Mouse (Mus musculus): ENCODE measurements at regions not wholly inside any gene's neighbourhood (a gene's known extent, or its start where the extent isn't known, plus 50 kb on each side); places are given as distances from the start of the nearest gene placed in this dataset.
"Not testable (repeated sequence)": the region's sequence is repeated elsewhere in the genome, so short reads cannot be mapped to it uniquely, and the experiment has no call there.

- Histone ChIP-seq H3K4me1 (replicated peaks) (no peaks in the 10 kb centered on the region; the same call in 1 of the 2 replicates), H3K9me3 (replicated peaks) (no peaks in the 10 kb centered on the region), H3K9ac (no peak overlapping the region), H3K4me3 (no peak overlapping the region), H3K4me2 (no peak overlapping the region), H3K27me3 (no peaks in the 10 kb centered on the region), H3K27ac (no peak overlapping the region), H3K36me3 (no peaks in the 10 kb centered on the region)
- 90% methylated on average over 5 of the region's 5 CpGs for WGBS
- no peak for ATAC-seq (replicated peaks; ENCODE audit: insufficient number of reproducible peaks, insufficient read depth, low FRiP score, low read depth)
These were observed 102.3 kb upstream of the Map3k1 start for GRCm38 (mm10) chr13:111911071-111911470.

GRCm38 (mm10) chr13:111911661-111912312 lies 103.0 kb upstream of the Map3k1 start:
- 63% methylated on average over 11 of the region's 11 CpGs for WGBS
- Histone ChIP-seq H3K4me1 (replicated peaks) (no peaks in the 10 kb centered on the region; the same call in 1 of the 2 replicates), H3K27ac (no peak overlapping the region), H3K36me3 (no peaks in the 10 kb centered on the region), H3K4me2 (no peak overlapping the region), H3K27me3 (no peaks in the 10 kb centered on the region), H3K4me3 (no peak overlapping the region), H3K9me3 (replicated peaks) (no peaks in the 10 kb centered on the region), H3K9ac (no peak overlapping the region)
- no peak for ATAC-seq (replicated peaks; ENCODE audit: insufficient number of reproducible peaks, insufficient read depth, low FRiP score, low read depth)

- Histone ChIP-seq H3K4me1 (replicated peaks) (no peaks in the 10 kb centered on the region; the same call in 1 of the 2 replicates), H3K27ac (no peak overlapping the region), H3K4me2 (no peak overlapping the region), H3K9me3 (replicated peaks) (no peaks in the 10 kb centered on the region), H3K27me3 (no peaks in the 10 kb centered on the region), H3K36me3 (no peaks in the 10 kb centered on the region), H3K4me3 (no peak overlapping the region), H3K9ac (no peak overlapping the region)
- ATAC-seq (replicated peaks; ENCODE audit: insufficient number of reproducible peaks, insufficient read depth, low FRiP score, low read depth), result no peak
- WGBS, result 65% methylated on average over 5 of the region's 5 CpGs
These were observed 105.6 kb upstream of the Map3k1 start for GRCm38 (mm10) chr13:111914348-111914913.

GRCm38 (mm10) chr13:111919417-111919816 lies 110.6 kb upstream of the Map3k1 start:
- H3K9ac ChIP-seq; H3K27me3 ChIP-seq; H3K36me3 ChIP-seq; H3K4me2 ChIP-seq; ATAC-seq (replicated peaks; ENCODE audit: insufficient number of reproducible peaks, insufficient read depth, low FRiP score, low read depth); H3K4me3 ChIP-seq; H3K9me3 ChIP-seq (replicated peaks); H3K27ac ChIP-seq; H3K4me1 ChIP-seq (replicated peaks): not testable (repeated sequence)
- WGBS, result 70% methylated on average over 11 of the region's 11 CpGs

DNA sequence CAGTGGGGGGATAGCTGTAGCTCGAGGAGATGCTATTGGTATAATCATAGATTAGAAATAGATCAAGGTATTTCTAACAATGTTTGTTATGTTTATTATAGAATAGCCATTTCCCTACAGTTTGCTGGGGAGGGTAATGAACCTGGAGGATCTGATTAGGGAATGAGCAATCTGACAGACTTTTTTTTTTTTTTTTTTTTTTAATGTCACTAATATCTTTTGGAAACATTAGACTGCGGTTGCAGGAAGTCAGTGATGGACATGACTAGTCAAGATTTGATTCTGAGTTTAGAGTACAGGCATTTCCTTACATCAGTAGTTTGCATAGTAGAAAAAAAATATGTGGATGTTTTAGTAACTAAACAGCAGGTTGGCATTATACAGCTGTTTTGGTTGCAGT lies 111.7 kb upstream of the Map3k1 start:
- 90% methylated on average over 2 of the region's 2 CpGs for WGBS
- ATAC-seq (replicated peaks; ENCODE audit: insufficient number of reproducible peaks, insufficient read depth, low FRiP score, low read depth), result no peak
- H3K27me3 ChIP-seq, result no peaks in the 10 kb centered on the region
- no peak overlapping the region for H3K4me2 ChIP-seq
- no peak overlapping the region for H3K9ac ChIP-seq
- no peak overlapping the region for H3K27ac ChIP-seq
- no peaks in the 10 kb centered on the region for H3K36me3 ChIP-seq
- H3K4me3 ChIP-seq, result no peak overlapping the region
- no peaks in the 10 kb centered on the region; the same call in 1 of the 2 replicates for H3K9me3 ChIP-seq (replicated peaks)
- no peaks in the 10 kb centered on the region for H3K4me1 ChIP-seq (replicated peaks)

- no peaks in the 10 kb centered on the region for H3K4me1 ChIP-seq (replicated peaks)
- ATAC-seq (replicated peaks; ENCODE audit: insufficient number of reproducible peaks, insufficient read depth, low FRiP score, low read depth), result no peak
These were observed 112.6 kb upstream of the Map3k1 start for GRCm38 (mm10) chr13:111921142-111922035.

DNA sequence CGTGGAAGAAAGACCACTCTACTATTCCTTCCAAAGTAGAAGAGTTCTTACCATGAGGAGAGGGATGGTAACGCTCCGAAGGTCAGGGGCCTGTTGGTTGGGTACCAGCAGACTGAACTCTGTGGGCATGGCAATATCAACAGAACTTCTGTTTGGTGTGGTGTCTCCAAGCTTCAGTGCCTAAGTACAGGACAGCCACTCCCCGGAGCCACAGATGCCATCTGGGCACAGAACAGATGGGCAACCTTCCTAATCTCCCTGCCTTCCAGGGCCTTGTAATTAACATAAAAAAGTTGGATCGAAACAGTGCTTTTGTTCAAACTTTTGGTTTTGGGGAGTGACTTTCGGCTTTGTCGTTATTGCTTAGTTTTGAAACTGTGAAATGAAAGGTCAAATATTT lies 116.6 kb upstream of the Map3k1 start:
- Histone ChIP-seq H3K27ac (no peak overlapping the region), H3K9ac (no peak overlapping the region), H3K4me1 (replicated peaks) (no peaks in the 10 kb centered on the region), H3K4me3 (no peak overlapping the region), H3K27me3 (no peaks in the 10 kb centered on the region), H3K9me3 (replicated peaks) (no peaks in the 10 kb centered on the region; the same call in 1 of the 2 replicates), H3K36me3 (no peaks in the 10 kb centered on the region), H3K4me2 (no peak overlapping the region)
- WGBS, result 93% methylated on average over 7 of the region's 7 CpGs
- ATAC-seq (replicated peaks; ENCODE audit: insufficient number of reproducible peaks, insufficient read depth, low FRiP score, low read depth), result no peak

More at GRCm38 (mm10) chr13:111921142-111922035, 112.6 kb upstream of the Map3k1 start:
- H3K9ac ChIP-seq, result no peak overlapping the region
- H3K9me3 ChIP-seq (replicated peaks), result no peaks in the 10 kb centered on the region; the same call in 1 of the 2 replicates
- H3K36me3 ChIP-seq, result no peaks in the 10 kb centered on the region
- 79% methylated on average over 5 of the region's 5 CpGs for WGBS
- H3K4me2 ChIP-seq, result no peak overlapping the region
- H3K27me3 ChIP-seq, result no peaks in the 10 kb centered on the region
- no peak overlapping the region for H3K4me3 ChIP-seq
- H3K27ac ChIP-seq, result no peak overlapping the region

DNA sequence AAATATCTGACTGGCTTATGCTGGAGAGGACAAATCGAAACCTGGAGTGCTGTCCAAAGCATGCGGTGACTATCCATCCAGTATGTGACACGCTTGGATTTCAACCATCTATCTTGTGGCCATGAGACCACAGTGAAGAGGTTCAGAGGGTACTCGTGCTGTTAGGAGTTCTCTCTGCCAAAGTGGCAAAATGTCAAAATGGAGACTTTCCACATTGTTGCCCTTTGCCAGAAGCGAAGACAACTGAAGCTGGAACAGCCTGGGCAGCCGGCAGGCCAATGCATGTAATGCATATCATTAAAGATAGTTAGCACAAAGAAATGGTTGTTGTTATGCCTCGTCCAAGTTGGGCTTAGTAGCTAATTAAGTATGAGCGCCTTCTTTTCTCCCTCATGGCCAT lies 118.0 kb upstream of the Map3k1 start:
- WGBS, result 79% methylated on average over 8 of the region's 8 CpGs
- Histone ChIP-seq H3K9me3 (replicated peaks) (no peaks in the 10 kb centered on the region; the same call in 1 of the 2 replicates), H3K27me3 (no peaks in the 10 kb centered on the region), H3K36me3 (no peaks in the 10 kb centered on the region), H3K4me2 (no peak overlapping the region), H3K4me3 (no peak overlapping the region), H3K9ac (no peak overlapping the region), H3K4me1 (replicated peaks) (no peaks in the 10 kb centered on the region), H3K27ac (no peak overlapping the region)
- ATAC-seq (replicated peaks; ENCODE audit: insufficient number of reproducible peaks, insufficient read depth, low FRiP score, low read depth), result no peak

DNA sequence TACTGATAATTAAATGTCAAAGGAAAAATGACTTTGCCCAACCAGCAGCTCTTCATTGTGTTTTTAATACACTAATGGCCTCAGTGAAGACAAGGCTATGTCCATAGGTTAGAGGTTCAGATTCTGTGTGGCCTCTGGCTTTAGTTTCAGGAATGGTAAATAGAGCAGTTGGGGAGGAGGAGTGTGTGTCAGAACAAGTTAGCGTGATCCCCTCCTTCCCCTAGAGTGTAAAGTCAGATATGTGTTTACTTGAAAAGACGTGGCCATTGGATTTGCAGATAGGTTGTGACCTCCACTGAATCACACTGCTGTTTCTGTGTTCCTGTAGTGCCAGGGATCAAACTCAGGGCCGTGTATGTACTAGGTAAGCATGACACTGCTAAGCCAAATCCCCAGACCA lies 118.7 kb upstream of the Map3k1 start:
- no peaks in the 10 kb centered on the region for H3K36me3 ChIP-seq
- WGBS, result 71% methylated on average over 3 of the region's 3 CpGs
- no peaks in the 10 kb centered on the region for H3K4me1 ChIP-seq (replicated peaks)
- H3K27ac ChIP-seq, result no peak overlapping the region
- no peak overlapping the region for H3K4me2 ChIP-seq
- no peaks in the 10 kb centered on the region for H3K9me3 ChIP-seq (replicated peaks)
- H3K27me3 ChIP-seq, result no peaks in the 10 kb centered on the region
- no peak for ATAC-seq (replicated peaks; ENCODE audit: insufficient number of reproducible peaks, insufficient read depth, low FRiP score, low read depth)
- H3K9ac ChIP-seq, result no peak overlapping the region
- no peak overlapping the region for H3K4me3 ChIP-seq

GRCm38 (mm10) chr13:111928636-111929544 lies 120.1 kb upstream of the Map3k1 start:
- no peak for ATAC-seq (replicated peaks; ENCODE audit: insufficient number of reproducible peaks, insufficient read depth, low FRiP score, low read depth)
- Histone ChIP-seq H3K9me3 (replicated peaks) (no peaks in the 10 kb centered on the region), H3K4me2 (no peak overlapping the region), H3K27me3 (no peaks in the 10 kb centered on the region), H3K36me3 (no peaks in the 10 kb centered on the region), H3K9ac (no peak overlapping the region), H3K4me1 (replicated peaks) (no peaks in the 10 kb centered on the region), H3K4me3 (no peak overlapping the region), H3K27ac (no peak overlapping the region)
- WGBS, result 66% methylated on average over 9 of the region's 9 CpGs

DNA sequence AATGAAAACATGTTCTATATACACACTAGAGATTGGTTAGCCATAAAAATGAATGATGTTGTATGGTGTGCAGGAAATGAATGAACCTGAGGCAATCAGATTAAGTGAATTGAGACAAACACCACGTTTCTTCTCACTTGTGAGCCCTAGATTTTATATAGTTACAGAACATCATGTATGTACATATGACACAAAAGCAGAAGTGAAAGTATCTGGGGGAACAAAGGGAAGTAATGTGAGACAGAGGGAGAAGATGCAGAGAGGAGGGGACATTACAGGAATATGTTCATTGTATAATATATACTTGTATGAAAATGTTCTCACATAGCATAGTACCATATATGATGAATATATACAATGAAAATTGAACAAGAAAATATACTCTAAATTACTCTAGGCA lies 121.1 kb upstream of the Map3k1 start:
- 70% methylated on average over 1 of the region's 1 CpGs for WGBS
- no peak for ATAC-seq (replicated peaks; ENCODE audit: insufficient number of reproducible peaks, insufficient read depth, low FRiP score, low read depth)

More for the DNA sequence above, 121.1 kb upstream of the Map3k1 start:
- no peaks in the 10 kb centered on the region for H3K27me3 ChIP-seq
- no peak overlapping the region for H3K27ac ChIP-seq
- H3K4me2 ChIP-seq, result no peak overlapping the region
- H3K9ac ChIP-seq, result no peak overlapping the region
- H3K4me3 ChIP-seq, result no peak overlapping the region
- H3K4me1 ChIP-seq (replicated peaks), result no peaks in the 10 kb centered on the region
- no peaks in the 10 kb centered on the region for H3K36me3 ChIP-seq
- no peaks in the 10 kb centered on the region for H3K9me3 ChIP-seq (replicated peaks)
